Mouse (Mus musculus) urinary bladder, adult 18-20 months (tissue): ENCODE results near the gene Gm10337.

ENCODE experiments used
- DNase-seq, 2 experiments: peaks; one replicate each; pipeline ENCODE4 v3.0.0; 2022; ENCODE audit warnings: low spot score in 2 of 2, mixed read lengths in 2 of 2

Gm10337 gene

DNA sequence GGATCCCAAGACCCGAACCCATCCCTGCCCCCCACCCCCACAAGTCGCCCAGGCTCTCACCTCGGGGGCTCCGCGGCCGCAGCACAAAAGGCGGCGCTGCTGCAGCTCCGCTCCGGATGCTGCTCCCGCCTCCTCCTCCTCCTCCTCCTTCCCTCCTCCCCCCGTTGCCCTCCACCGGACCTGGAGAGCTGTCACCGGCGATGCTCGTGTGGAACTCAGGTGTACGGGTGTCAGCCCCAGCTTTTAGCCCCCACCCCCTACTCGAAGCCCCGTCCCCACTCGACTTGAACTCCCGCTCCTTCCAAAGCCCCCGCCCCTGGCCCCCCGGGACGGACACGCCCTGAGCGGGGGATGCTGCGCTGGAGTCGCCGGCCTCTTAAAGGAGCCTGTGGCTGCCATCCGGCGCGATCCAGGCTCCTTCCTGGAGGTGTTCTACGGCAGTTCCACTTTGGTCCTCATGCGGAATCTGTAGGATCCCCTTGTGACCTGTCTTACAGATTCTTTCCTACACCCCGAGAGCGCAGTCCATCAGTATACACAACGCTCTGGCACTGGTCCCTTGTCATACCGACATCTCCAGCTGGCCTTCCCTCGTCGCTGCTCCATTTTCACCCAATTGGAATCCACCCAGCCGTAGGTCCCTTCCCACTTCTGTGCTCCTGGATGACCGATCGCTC lies 13.3 kb downstream of the Gm10337 start, which contains the start of gene Map3k12:
Gene Map3k12, minus strand, starts transcription at position 337 of the 677 bp plus-strand sequence.
- peak; percentile 62 to 78 for DNase-seq

DNA sequence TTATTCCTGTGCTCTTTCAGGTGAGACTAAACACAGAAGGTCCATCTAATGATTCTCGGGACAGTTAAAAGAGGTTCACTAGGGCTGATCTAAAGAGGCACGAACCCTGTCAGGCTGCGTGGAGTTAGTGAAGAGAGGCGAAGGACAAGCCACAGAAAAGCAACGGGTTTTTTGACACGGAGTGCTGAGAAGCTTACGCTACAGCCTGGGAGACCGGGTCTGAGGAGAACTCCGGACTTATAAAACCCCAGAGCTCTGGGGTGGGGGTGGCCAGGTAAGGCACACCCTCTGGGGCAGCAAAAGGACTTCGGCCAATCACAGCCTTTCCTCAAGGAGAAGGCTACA lies 14.1 kb downstream of the Gm10337 start:
- DNase-seq = no peak

DNA sequence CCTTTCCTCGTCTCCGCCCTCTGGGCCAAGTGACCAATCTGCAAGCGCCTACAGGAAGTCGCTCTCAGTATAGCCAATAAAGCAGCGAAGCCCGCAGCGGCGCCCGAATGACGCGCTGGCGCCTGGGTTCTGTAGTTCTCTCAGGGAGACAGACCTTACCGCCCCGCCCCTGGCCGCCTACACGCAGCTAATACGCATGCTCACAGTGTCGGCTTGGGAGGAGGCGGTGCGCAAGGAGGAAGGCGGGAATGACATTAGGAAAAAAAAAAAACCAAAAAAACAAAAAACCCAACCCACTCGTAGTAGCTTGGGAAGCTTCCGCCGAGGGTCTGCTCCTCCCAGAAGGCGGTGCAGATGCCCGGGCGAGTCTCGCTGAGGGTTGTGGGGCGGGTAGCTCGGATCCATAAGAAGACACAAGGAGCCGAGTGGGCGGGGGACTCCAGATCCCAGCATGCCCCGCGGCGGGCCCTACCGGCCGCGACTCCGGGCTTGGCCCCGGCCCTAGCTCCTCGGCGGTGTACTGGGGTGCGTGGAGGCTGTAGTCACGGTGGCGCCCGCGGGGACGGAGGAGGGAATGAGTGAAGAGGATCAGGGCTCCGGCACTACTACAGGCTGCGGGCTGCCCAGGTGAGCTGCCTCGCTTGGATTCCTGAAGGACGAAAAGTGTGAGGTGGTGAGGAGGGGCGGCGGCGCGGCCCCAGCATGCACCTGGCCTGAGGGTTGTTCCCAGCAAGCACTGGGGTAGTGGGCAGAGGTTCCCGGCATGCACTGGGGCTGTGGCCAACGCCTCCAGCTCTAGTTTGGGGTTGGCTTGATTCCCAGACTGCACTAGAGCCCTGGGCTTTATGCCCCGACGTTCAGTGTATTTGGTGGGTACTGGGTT lies 14.7 kb downstream of the Gm10337 start, which contains the start of gene Tarbp2:
Gene Tarbp2, plus strand, starts transcription at position 217 of the 883 bp plus-strand sequence.
- peak; percentile 97 to 100 for DNase-seq

DNA sequence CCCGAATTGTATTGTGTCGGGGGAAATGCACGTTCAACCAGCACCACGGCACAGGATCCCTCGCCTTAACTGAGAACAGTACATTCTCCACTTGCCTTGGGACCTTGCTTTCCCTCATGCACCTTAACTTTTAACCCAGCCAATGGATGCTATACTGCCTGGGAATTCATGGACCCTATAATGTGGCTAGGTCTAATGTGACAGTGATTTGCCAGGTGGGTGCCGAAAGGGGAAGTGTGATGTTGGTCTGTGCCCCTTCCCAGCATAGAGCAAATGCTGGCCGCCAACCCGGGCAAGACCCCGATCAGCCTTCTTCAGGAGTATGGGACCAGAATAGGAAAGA lies 15.3 kb downstream of the Gm10337 start:
- DNase-seq = no peak

DNA sequence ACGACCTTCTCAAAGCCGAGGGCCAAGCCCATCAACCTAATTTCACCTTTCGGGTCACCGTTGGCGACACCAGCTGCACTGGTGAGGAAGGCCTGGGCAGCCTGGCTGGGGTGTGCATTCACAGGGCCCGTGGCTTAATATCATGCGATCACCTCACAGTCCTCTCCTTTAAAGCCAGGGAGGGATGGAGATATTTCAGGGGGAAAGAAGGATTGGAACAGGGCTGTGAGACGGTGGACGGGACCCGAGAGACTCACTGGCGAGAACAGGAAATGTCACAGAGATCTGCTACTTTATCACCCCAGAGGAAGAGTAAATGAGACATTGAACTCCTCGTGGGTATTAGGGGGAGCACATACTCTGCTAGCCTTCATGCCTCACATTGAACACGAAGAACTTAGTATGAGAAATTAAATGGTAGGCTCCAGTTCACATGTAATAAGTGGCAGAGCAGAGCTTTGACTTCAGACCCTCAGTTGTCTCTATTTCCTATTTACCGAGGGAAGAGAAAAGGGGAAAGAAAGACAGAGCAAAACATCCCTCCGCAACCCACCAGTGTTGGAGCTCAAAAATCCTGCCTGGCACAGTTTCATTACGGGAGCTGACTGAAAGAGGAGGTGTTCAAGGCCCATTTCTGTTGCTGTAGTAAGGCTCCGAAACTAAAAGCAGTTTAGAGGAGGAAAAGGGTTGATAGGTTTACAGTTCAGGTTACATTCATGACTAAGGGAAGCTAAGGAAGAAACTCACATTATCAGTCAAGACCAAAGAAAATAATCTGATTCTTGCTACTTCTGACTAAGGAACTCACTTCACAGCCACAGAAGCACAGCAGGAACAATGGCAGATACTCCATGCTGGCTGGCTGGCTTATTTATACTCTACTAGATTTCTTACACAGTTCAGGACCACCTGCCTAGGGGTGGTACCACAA lies 16.0 kb downstream of the Gm10337 start:
- no peak for DNase-seq

DNA sequence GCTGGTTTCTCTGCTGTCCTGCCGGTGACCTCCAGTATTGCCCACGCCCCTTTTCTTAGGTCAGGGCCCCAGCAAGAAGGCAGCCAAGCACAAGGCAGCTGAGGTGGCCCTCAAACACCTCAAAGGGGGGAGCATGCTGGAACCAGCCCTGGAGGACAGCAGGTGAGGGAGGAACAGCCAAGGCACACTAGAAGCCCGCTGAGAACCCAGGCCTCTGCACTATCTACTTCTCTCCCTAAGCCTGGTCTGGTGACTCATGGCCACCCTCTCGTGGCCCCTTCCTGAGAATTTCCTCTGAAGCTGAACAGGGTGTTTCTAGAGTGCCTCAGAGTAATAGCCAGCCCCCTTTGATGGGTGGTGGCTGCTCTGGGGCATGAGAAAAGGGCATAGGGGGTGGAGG lies 16.9 kb downstream of the Gm10337 start:
- no peak for DNase-seq

DNA sequence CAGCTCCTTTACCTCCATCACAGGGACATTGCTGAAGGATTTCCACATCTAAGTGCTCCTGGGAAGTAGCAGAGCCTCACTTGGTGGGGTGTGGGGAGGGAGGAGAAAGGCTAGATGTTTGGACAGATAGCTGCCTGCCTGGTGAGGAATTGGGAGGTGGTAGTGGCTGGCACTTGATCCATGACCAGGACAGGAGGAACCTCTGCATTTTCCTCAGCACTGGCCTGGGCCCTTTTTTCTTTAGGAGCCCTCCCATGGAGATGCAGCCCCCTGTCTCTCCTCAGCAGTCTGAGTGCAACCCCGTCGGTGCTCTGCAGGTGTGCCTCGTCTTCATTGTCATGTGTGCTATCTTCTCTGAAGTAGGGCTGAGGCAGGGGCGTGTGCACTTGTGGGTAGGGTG lies 18.0 kb downstream of the Gm10337 start:
- DNase-seq = no peak

DNA sequence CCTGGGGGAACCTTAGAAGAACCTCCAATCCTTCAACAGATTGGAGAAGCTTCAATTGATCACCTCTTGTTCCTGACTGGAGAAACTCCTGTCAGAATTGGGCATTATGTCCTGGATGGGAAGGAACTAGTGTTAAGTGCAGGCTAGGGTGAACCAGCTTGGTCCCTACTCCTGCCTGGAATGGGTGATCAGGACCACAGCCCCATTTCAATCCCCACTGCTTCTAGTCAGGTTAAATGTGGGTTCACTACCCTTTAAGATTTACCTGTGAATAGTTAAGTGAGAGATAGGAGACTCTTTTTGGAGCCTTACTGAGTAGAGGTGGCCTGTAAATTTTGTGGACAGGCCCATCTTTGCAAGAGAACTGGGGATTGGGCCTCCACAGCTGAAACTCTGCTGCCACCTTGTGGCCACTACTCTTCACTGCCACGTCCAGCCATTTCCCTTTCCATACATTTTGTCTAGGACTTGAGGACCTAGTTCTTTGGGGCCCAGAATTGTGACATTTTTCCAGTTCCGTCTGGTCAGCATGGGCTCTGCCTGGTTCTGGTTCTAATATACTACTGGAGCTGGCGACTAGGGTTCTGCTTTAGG lies 21.5 kb downstream of the Gm10337 start, which contains the start of gene Npff:
Gene Npff, minus strand, starts transcription at position 51 of the 594 bp plus-strand sequence.
- peak in 1 of 2 experiments; percentile 53 for DNase-seq

DNA sequence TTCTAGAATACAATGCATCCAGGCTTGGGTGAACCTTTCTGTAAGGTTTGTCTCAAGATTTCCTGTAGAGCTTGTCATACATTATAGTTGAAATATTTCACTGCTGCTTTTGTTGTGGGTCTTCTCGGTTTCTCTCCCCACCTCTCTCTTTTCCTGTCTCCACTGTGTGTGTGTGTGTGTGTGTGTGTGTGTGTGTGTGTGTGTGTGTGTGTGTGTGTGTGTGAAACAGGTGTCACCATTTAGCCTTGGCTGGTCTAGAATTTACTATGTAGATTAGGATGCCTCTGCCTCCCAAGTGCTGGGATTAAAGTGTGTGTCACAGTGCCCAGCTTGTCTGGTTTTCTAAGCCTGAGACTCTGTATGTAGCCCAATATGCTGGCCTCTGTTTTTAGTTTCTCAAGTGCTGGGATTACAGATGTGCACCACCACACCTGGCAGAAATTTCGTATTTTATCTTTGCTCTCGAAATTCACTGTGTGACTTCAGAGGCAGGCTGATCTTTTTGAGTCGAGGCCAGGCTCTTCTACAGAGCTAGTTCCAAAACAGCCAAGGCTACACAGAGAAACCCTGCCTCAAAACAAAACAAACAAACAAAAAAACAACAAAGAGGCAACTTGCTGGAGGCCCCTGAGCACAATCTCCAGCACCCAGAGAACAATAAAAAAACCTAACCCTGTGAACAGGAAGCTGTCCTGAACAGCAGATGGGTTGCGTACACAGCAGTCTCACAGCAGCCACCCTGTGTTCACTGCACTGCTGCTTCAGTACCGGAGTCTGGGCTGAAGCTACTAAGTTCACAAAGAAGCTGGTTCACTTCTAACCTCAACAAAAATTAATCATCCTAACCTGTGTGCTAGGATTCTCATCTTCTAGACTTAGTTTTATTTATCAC lies 22.8 kb downstream of the Gm10337 start:
- no peak for DNase-seq

DNA sequence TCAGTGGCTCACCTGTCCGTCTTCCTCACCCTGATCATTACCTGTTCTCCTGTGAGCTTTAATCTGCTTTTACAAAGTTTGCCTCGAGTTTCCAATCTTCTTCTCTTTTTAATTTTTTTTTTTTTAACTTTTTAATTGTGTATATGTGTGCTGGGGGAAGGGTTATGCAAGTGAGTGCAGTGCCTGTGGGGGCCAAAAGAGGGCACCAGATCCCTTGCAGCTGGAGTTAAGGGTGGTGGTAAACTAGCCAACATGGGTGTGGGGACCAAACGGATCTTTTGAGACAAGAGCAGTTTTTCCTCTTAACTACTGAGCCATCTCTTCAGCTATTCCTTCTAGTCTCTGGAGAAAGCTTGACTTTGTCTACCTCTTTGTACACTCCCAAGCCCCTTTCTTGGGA lies 24.4 kb downstream of the Gm10337 start:
- DNase-seq = no peak

DNA sequence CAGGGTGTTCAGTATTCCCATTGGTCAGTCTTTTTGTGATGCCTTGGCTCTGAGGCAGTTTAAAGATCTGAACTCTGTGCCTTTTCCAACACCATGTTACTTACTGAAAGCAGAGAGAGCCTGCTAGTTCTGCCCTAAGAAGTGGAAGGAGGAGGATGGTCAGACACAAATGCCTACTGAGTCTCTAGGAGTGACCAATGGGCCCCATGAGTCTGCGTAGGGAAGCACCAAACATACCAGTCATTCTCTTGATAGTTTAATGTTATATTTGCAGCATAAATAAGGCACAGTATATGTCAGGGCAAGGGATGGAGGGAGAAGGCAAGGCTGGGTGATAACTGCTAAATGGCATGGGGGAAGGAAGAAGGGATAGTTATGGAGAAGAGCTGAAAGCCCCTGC lies 24.9 kb downstream of the Gm10337 start:
- no peak for DNase-seq

DNA sequence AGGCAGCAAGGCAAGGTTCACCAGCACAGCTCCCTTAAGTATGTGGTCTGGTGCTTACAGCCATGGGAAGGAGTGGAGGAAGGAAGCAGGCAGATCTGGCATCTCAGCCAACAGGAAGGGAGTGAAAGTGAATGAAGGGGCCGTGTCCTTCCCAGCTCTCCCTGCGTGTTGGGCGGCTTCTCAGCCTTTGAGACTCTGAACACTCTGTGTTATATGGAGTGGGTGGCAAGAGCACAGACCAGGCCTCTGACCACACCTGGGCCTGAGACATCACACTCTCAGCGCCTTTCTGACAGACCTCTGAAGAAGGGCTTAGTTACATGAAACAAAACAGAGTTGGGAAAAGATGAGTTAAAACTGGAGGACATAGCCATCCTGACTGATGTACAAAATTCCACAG lies 27.0 kb downstream of the Gm10337 start:
- DNase-seq = no peak

DNA sequence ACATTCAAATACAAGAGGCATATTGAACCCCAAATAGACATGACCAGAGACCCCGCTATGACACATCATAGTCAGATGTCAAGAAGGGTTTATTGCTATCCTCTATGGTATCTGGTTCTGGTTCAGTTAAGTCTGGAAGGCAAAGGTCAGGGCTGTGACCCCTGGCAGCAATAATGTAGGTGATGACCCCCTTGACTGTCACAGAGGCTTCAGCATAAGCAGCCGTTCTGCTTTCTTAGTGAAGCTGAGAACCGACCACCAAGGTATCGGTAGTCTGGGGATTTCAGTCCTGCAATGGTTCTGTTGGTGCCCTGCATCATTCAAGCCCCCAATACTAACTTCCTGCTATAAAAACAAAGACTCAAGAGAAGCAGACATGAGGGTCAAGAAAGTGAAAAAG lies 28.1 kb downstream of the Gm10337 start:
- DNase-seq = no peak

DNA sequence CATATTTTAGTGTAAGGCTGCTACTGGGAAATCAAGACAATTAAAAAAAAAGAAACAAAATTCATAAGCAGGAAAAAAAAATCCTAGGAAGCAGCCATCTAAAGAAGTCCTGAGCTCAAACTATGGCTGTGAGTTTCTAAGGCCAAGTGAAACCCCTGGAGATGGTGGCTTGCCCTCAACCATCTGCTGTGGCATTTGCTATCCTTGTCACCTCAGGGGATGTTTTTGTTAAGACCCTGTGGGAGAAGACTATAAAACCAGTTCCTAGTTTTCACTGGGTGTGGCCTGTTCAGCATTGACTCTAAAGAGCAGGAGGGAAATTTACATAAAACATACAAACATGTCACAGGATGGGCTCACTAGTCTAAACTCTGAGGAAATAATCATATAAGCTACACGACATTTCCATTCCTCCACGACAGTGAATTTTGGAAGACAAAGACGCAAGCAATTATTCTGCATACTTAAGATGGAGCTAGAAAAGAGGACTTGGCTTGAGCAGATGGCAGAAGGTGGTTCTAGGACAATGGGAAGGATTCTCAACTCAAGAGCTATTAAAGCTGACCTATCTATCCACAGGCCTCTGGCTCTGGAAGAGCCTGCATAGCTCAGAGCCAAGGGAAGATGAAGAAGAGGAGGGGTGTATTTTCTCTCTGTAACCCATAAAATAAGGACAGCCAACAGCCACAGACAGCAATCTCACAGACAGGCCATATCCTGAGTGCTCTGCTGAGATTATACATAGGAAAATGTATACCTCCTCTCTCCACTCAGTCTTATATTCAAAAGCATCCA lies 28.8 kb downstream of the Gm10337 start:
- DNase-seq = no peak

DNA sequence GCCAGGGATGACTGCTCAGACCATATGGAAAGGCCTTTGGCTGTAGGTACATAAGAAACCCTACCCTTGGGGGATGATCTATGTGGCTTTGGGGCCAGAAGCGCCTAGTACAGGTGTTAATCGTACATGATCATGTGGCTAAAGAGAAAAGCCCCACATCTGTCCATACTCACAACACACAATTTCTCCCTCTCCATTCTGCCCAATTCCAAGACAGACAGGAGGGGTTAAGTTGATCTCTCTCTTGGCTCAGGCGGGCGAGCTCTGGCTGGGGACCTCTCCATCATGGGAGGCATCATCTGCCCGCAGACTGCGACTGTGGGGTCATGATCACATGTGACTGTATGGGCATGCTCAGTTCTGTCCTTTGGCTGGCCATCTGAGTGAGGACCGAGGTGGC lies 30.4 kb downstream of the Gm10337 start:
- DNase-seq = no peak

DNA sequence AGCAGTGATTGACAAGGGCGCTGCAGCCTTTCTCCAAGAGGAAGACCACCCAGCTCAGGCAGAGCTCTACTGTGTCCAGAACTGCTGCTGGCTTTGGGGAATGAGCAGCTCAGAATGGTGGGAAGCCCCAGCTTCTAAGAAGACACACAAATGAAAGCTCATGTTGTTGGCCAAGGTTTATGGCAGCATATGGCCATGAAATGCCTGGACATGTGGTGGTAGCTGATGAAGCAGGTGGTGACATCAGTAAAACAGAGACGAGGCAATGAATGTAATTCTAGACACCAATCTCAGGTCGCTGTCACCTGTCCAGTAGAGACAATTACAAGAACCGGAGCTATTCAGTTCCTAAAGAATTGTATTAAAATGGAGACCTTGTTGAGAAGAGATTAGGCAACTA lies 41.3 kb downstream of the Gm10337 start:
- no peak for DNase-seq

DNA sequence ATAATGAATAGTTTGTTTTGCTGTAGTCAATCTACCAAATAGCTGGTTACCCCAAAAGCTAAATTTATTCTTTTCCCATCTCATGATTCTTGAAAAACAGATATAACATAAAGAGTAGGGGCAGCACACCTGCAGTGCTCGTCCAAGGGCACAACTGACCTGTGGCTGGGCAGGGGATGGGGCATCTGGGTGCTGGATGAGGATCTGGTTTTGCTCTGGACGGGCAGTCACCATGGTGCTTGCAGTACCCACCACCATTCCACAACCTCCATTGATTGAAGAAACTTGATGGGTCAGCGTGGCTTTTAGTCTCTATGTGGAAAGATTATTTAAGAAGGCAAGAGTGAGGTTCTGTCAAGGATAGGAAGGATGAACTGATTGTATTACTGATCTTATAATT lies 42.7 kb downstream of the Gm10337 start:
- no peak for DNase-seq

DNA sequence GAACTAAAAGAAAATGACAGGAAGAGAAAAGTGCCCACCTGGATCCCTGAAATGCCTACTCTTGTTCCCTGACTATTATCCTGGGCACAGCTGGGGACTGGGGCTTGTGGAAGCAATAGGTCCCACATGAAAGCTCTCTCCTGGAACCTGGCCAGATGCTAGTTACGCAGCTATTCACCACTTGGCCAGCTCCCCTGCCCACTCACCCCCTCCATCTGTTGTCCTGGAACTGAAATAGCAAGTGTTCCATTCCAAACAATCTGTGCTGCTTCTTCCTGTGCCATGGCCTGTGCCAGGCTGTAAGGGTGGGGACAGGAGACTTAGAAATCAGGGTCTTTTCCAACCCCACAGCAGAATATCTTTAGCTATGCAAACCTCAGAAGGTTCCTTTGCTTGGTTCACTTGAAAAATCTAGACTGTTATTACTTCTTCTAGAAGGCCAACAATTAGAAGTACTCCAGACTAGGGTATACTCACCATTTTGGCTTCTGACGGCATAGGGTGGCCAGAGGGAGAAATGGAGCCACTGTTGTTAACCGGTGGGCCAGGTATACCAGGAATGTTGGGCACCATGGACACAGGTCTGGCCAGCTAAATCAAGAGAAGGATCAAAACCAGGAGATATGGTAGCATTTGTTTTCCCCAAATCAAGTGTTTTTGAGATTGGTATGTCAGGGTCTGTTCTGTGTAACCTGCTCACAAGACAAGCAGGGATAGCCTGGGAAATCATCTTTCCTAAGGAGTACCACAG lies 43.3 kb downstream of the Gm10337 start:
- no peak for DNase-seq

DNA sequence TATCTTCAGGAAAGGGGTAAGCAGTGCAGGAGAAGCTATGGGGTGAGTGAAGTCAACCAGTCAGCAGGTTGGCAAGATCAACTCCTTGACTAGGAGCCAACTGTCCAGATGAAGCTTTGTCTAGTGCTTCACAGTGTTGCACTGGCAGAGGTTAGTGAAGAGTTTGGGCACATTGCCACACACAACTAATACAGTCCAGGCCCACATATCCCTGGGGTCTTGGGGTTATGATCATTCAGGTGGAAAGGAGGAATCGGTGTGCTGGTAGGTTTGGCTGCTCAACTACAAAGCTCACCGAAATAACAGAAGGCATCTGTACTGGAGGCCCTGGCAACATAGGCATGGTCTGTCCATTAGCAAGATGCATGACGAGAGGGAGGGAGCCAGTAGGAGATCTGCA lies 44.0 kb downstream of the Gm10337 start:
- no peak for DNase-seq
